Mouse (Mus musculus) kidney, postnatal 4 days (tissue): Measurements from ENCODE around the gene Rhbdd3.
"Not testable (repeated sequence)": the region's sequence is repeated elsewhere in the genome, so short reads cannot be mapped to it uniquely, and the experiment has no call there.

Source experiments
- DNase-seq, 2 experiments: peaks; one replicate each; pipeline ENCODE4 v3.0.0; 2021; ENCODE audit warnings: mixed read lengths in 2 of 2

Rhbdd3 gene

GRCm38 (mm10) chr11:5065056-5065821, 33.5 kb upstream of the Rhbdd3 start, which contains the start of gene Gas2l1:
Gene Gas2l1, minus strand, starts transcription at chr11:5065327.
- peak; percentile 95 to 96 for DNase-seq

GRCm38 (mm10) chr11:5067063-5067462, 31.7 kb upstream of the Rhbdd3 start:
- no peak for DNase-seq

GRCm38 (mm10) chr11:5068126-5068971, 30.4 kb upstream of the Rhbdd3 start:
- no peak for DNase-seq

- DNase-seq: peak in 1 of 2 experiments; percentile 46
Measured at GRCm38 (mm10) chr11:5074882-5075281, 23.8 kb upstream of the Rhbdd3 start.

GRCm38 (mm10) chr11:5075760-5076159, 23.0 kb upstream of the Rhbdd3 start:
- DNase-seq: no peak

- not testable (repeated sequence) for DNase-seq
Measured at GRCm38 (mm10) chr11:5076843-5077242, 21.9 kb upstream of the Rhbdd3 start.

GRCm38 (mm10) chr11:5089147-5089546, 9.6 kb upstream of the Rhbdd3 start:
- DNase-seq: no peak

GRCm38 (mm10) chr11:5091706-5092105, 7.0 kb upstream of the Rhbdd3 start:
- DNase-seq: peak in 1 of 2 experiments; percentile 47

GRCm38 (mm10) chr11:5095877-5096276, 2.8 kb upstream of the Rhbdd3 start:
- no peak for DNase-seq

GRCm38 (mm10) chr11:5096480-5097020, 2.2 kb upstream of the Rhbdd3 start:
- no peak for DNase-seq

GRCm38 (mm10) chr11:5098035-5098735, 541 bp upstream of the Rhbdd3 start:
- peak; percentile 47 to 64 for DNase-seq

- peak; percentile 89 to 93 for DNase-seq
Measured at GRCm38 (mm10) chr11:5099576-5100183, 954 bp downstream of the Rhbdd3 start.

GRCm38 (mm10) chr11:5100283-5100682, 1.6 kb downstream of the Rhbdd3 start:
- peak in 1 of 2 experiments; percentile 40 for DNase-seq

- peak in 1 of 2 experiments; percentile 52 for DNase-seq
Measured at GRCm38 (mm10) chr11:5100801-5101200, 2.1 kb downstream of the Rhbdd3 start.

GRCm38 (mm10) chr11:5101641-5102040, 2.9 kb downstream of the Rhbdd3 start:
- DNase-seq: no peak

- DNase-seq: no peak
Measured at GRCm38 (mm10) chr11:5102384-5102783, 3.7 kb downstream of the Rhbdd3 start.

GRCm38 (mm10) chr11:5103986-5104509, 5.3 kb downstream of the Rhbdd3 start:
- DNase-seq: no peak

- DNase-seq: no peak
Measured at GRCm38 (mm10) chr11:5109441-5109840, 10.7 kb downstream of the Rhbdd3 start.

GRCm38 (mm10) chr11:5113645-5114044, 14.9 kb downstream of the Rhbdd3 start:
- DNase-seq: no peak

- DNase-seq: peak; percentile 94 to 95
Measured at GRCm38 (mm10) chr11:5114931-5115581, 16.3 kb downstream of the Rhbdd3 start.

GRCm38 (mm10) chr11:5125713-5126112, 27.0 kb downstream of the Rhbdd3 start:
- DNase-seq: no peak
